Mouse (Mus musculus) thymus, postnatal 4 days (tissue): ENCODE results near the gene Amy2a1.
"Not testable (repeated sequence)": the region's sequence is repeated elsewhere in the genome, so short reads cannot be mapped to it uniquely, and the experiment has no call there.

ENCODE experiments used
- DNase-seq: peaks from one replicate; pipeline ENCODE4 v3.0.0; 2021

Gene Amy2a1

GRCm38 (mm10) chr3:113532328-113532727 is at the start of gene Amy2a1:
Gene Amy2a1 (minus strand): TSS chr3:113532428.
- not testable (repeated sequence) for DNase-seq

DNA sequence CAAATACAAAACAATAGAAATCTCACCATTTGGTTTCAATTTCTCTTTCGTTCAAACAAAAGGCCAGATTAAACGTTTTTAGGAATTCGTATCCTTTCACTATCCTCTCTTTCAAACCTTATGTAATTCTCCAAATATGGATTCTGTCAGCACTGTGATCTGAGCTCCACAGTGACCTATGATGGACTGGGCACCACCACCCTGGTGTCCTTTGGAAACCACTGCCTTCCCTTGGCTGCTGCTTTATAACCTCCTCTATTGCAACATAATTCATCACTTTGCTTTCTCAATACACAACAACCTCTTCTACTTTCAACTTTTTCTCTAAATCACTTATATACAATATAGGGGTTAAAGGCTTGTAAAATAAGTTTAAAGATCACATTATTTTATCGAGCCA is 42.4 kb upstream of the Amy2a1 start:
- no peak for DNase-seq

DNA sequence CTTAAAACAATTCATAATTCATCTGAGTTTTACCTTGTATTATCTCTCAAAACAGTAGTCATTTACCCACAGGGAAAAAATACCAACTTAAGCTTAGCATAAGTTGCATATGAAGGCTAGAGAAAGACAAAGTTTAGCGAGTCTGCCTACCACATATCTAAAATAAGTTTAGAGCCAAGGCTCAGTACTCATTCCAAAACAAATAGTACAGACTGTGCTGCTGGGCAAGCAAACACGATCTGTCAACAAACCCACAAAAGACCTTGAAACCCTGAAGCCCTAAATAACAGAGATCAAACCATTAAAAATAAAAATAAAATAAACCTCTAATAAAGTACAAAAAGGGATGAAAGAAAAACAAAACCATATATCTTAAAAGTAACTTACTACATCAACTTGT is 41.9 kb upstream of the Amy2a1 start:
- no peak for DNase-seq

DNA sequence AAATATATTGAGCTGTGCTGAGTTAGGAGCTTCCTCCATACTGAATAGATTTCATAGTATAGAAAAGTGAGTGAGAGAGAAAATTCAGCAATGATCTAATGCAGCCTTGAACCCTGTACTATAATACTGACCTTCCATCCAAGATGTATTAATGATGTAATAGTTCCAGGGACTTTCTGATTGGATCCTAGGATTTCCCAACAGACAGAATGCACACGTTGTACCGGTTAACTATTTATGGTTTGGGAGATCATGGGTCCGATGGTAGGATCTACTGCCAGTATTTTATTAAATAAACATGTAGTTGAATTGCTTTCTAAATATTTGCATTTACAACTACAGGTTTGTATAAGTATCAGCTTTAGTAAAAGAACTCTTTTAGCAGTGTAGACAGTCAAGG is 39.9 kb upstream of the Amy2a1 start:
- DNase-seq: no peak

DNA sequence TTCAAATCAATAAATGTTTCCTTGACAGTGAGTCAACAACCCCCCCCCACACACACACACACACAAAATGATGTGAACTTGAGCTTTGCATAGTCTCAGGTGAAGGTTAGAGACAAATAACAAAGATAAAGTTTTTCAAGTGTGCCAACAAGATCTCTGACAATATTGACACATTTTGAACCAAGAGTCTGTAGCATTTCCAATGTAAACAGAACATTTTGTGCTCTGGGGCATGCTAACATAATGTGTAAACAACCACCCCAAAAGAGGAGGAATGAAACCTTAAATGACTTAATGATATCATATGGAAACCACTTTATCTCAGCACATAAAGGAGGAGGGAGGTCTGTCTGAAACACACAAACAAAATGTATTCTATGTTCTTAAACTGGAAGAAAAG is 7.5 kb upstream of the Amy2a1 start:
- no peak for DNase-seq
